Mouse (Mus musculus) E14TG2a.4 (cell line): ENCODE data around the gene Sec31b.

Source experiments
- CTCF ChIP-seq: conservative IDR thresholded peaks from 2 replicates; pipeline ENCODE4 v1.5.1; 2014; ENCODE audit warnings: low read length
- POU5F1 ChIP-seq: IDR thresholded peaks from 2 replicates; pipeline ENCODE4 v1.6.1; 2014; ENCODE audit warnings: low read length, borderline replicate concordance

DNA sequence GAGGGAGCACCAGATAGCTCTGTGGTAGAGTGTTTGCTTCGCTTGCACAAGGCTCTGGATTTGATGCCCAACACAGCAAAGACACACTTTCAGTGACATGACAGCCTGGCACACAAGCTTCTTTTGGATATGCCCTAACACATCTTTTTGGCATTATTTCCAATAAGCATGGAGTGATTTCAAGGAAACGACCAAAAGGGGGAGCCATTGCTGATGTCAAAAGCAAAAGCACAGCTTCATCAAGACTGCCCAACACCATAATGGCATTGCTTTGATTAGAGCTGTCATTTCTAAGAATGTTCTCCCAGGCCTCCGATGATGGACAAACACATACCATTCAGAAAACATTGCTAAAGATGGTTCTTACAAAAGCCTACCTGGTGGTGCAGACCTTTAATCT lies 69.1 kb downstream of the Sec31b start:
- TF ChIP-seq CTCF (peak; percentile 43), POU5F1 (no peak)
